Mouse (Mus musculus): ENCODE measurements at regions not wholly inside any gene's neighbourhood (a gene's known extent, or its start where the extent isn't known, plus 50 kb on each side); places are given as distances from the start of the nearest gene placed in this dataset.

- WGBS (ENCODE audit: insufficient replicate concordance) = 54% methylated on average over 2 of the region's 2 CpGs
- no peak for ATAC-seq (replicated peaks; ENCODE audit: insufficient number of reproducible peaks, low FRiP score, low TSS enrichment)
- H3K4me3 ChIP-seq (ENCODE audit: low read depth, low read length) = no peak overlapping the region
Measured at GRCm38 (mm10) chr2:80717979-80718378, 100.9 kb downstream of the Nup35 start.

GRCm38 (mm10) chr2:80724085-80724484, 107.0 kb downstream of the Nup35 start:
- Histone ChIP-seq H3K9ac (ENCODE audit: low read depth, low read length) (no peak overlapping the region), H3K4me1 (ENCODE audit: control insufficient read depth, insufficient read depth, low read length) (no peaks in the 10 kb centered on the region), H3K36me3 (ENCODE audit: control insufficient read depth, insufficient read depth, low read length) (no peaks in the 10 kb centered on the region), H3K27me3 (ENCODE audit: control insufficient read depth, insufficient read depth, low read length) (no peaks in the 10 kb centered on the region), H3K4me2 (no peak overlapping the region), H3K9me3 (replicated peaks; ENCODE audit: control insufficient read depth, low read length) (no peaks in the 10 kb centered on the region; the same call in 1 of the 2 replicates), H3K27ac (ENCODE audit: low read depth, low read length) (no peak overlapping the region), H3K4me3 (ENCODE audit: low read depth, low read length) (no peak overlapping the region)
- WGBS (ENCODE audit: insufficient replicate concordance) = 59% methylated on average over 5 of the region's 5 CpGs
- ATAC-seq (replicated peaks; ENCODE audit: insufficient number of reproducible peaks, low FRiP score, low TSS enrichment) = no peak

More at GRCm38 (mm10) chr2:80717979-80718378, 100.9 kb downstream of the Nup35 start:
- Histone ChIP-seq H3K4me2 (no peak overlapping the region), H3K9me3 (replicated peaks; ENCODE audit: control insufficient read depth, low read length) (no peaks in the 10 kb centered on the region), H3K4me1 (ENCODE audit: control insufficient read depth, insufficient read depth, low read length) (no peaks in the 10 kb centered on the region), H3K27ac (ENCODE audit: low read depth, low read length) (no peak overlapping the region), H3K27me3 (ENCODE audit: control insufficient read depth, insufficient read depth, low read length) (no peaks in the 10 kb centered on the region), H3K36me3 (ENCODE audit: control insufficient read depth, insufficient read depth, low read length) (no peaks in the 10 kb centered on the region), H3K9ac (ENCODE audit: low read depth, low read length) (no peak overlapping the region)

- no peak overlapping the region for H3K4me3 ChIP-seq (ENCODE audit: low read depth, low read length)
Measured at GRCm38 (mm10) chr2:80731324-80731723, 114.3 kb downstream of the Nup35 start.

DNA sequence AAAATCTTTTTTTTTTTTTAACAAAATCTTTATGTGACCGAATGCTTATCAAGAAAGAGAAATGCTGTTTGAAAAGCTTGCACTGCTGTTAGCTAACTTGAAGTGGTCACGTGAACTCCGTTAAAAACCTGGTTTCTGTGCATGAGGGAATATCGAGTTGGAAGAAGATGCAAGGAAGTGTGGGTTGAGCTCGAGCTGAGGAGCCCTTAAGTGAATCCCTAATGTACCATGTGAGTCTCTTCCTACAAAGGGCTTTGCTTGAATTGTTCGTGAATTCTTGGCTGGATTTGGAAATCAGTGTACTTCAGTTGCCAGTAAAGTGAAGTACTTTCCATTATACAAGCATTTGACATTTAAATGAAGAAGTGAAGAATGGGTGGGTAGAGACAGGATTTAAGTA, 129.7 kb downstream of the Nup35 start:
- no peak overlapping the region for H3K27ac ChIP-seq (ENCODE audit: low read depth, low read length)
- WGBS (ENCODE audit: insufficient replicate concordance) = 72% methylated on average over 6 of the region's 6 CpGs
- no peak overlapping the region for H3K9ac ChIP-seq (ENCODE audit: low read depth, low read length)
- no peak for ATAC-seq (replicated peaks; ENCODE audit: insufficient number of reproducible peaks, low FRiP score, low TSS enrichment)
- no peaks in the 10 kb centered on the region for H3K36me3 ChIP-seq (ENCODE audit: control insufficient read depth, insufficient read depth, low read length)
- H3K9me3 ChIP-seq (replicated peaks; ENCODE audit: control insufficient read depth, low read length) = no peaks in the 10 kb centered on the region
- no peaks in the 10 kb centered on the region for H3K27me3 ChIP-seq (ENCODE audit: control insufficient read depth, insufficient read depth, low read length)
- H3K4me1 ChIP-seq (ENCODE audit: control insufficient read depth, insufficient read depth, low read length) = no peaks in the 10 kb centered on the region
- no peak overlapping the region for H3K4me3 ChIP-seq (ENCODE audit: low read depth, low read length)
- no peak overlapping the region for H3K4me2 ChIP-seq

More at GRCm38 (mm10) chr2:80731324-80731723, 114.3 kb downstream of the Nup35 start:
- Histone ChIP-seq H3K4me1 (ENCODE audit: control insufficient read depth, insufficient read depth, low read length) (no peaks in the 10 kb centered on the region), H3K27ac (ENCODE audit: low read depth, low read length) (no peak overlapping the region), H3K4me2 (no peak overlapping the region), H3K9ac (ENCODE audit: low read depth, low read length) (no peak overlapping the region), H3K9me3 (replicated peaks; ENCODE audit: control insufficient read depth, low read length) (no peaks in the 10 kb centered on the region; the same call in 1 of the 2 replicates), H3K27me3 (ENCODE audit: control insufficient read depth, insufficient read depth, low read length) (no peaks in the 10 kb centered on the region), H3K36me3 (ENCODE audit: control insufficient read depth, insufficient read depth, low read length) (no peaks in the 10 kb centered on the region)
- 81% methylated on average over 3 of the region's 3 CpGs for WGBS (ENCODE audit: insufficient replicate concordance)
- ATAC-seq (replicated peaks; ENCODE audit: insufficient number of reproducible peaks, low FRiP score, low TSS enrichment) = no peak

DNA sequence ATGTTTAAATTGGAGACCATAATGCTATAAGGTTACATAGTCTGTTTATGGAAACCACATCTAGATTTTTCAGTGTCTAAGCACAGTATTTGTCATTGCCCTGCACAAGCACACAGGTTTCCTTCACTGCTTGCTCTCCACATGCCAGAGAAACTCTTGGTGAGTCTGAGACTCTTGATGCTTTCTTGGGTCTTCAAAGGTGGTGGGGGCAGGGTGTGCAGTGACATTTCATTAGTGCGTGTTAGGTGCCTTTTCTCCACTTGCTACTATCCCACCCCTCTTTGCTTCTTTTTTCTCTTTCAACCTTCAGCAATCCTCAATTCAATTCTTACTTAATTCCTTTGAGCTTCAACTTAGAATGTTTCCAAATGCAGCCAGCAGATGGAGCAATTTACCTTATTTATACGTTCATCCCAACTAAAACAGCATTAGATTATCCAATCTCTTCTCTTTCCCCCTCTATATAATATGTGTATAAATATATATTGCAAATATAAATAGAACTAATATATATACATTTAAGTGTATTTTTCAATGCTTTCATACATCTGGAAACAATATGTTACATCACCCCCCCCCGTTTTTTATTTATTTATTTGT, 145.1 kb downstream of the Nup35 start:
- WGBS (ENCODE audit: insufficient replicate concordance) = 39% methylated on average over 3 of the region's 3 CpGs
- H3K27me3 ChIP-seq (ENCODE audit: control insufficient read depth, insufficient read depth, low read length) = no peaks in the 10 kb centered on the region
- H3K9ac ChIP-seq (ENCODE audit: low read depth, low read length) = no peak overlapping the region
- H3K4me2 ChIP-seq = no peak overlapping the region
- H3K9me3 ChIP-seq (replicated peaks; ENCODE audit: control insufficient read depth, low read length) = no peaks in the 10 kb centered on the region
- ATAC-seq (replicated peaks; ENCODE audit: insufficient number of reproducible peaks, low FRiP score, low TSS enrichment) = no peak
- no peaks in the 10 kb centered on the region for H3K4me1 ChIP-seq (ENCODE audit: control insufficient read depth, insufficient read depth, low read length)
- H3K36me3 ChIP-seq (ENCODE audit: control insufficient read depth, insufficient read depth, low read length) = no peaks in the 10 kb centered on the region
- H3K27ac ChIP-seq (ENCODE audit: low read depth, low read length) = no peak overlapping the region
- H3K4me3 ChIP-seq (ENCODE audit: low read depth, low read length) = no peak overlapping the region

DNA sequence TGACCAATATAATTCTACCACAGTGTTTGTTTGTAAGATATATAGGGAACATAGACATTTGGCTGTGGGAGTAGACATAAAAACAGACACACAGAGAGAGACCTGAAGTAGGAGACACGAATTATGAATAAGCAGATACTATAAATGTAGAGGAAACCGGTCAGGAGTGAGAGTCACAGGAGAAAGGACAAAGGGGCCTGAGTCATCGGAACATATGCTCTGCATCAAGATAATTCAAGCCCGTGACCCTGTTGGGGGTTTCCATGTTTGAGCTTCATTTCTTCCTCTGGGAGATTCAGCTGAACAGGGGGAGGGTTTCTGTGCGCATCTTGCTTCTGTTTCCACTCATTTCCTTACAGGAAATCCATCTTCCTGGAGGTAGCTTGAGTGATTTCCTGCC, 154.1 kb downstream of the Nup35 start:
- no peak for ATAC-seq (replicated peaks; ENCODE audit: insufficient number of reproducible peaks, low FRiP score, low TSS enrichment)
- Histone ChIP-seq H3K9ac (ENCODE audit: low read depth, low read length) (no peak overlapping the region), H3K4me1 (ENCODE audit: control insufficient read depth, insufficient read depth, low read length) (no peaks in the 10 kb centered on the region), H3K36me3 (ENCODE audit: control insufficient read depth, insufficient read depth, low read length) (no peaks in the 10 kb centered on the region), H3K9me3 (replicated peaks; ENCODE audit: control insufficient read depth, low read length) (no peaks in the 10 kb centered on the region), H3K4me2 (no peak overlapping the region), H3K4me3 (ENCODE audit: low read depth, low read length) (no peak overlapping the region), H3K27ac (ENCODE audit: low read depth, low read length) (no peak overlapping the region), H3K27me3 (ENCODE audit: control insufficient read depth, insufficient read depth, low read length) (no peaks in the 10 kb centered on the region)
- WGBS (ENCODE audit: insufficient replicate concordance) = 55% methylated on average over 5 of the region's 5 CpGs

- 63% methylated on average over 3 of the region's 3 CpGs for WGBS (ENCODE audit: insufficient replicate concordance)
- no peak overlapping the region for H3K4me2 ChIP-seq
- no peaks in the 10 kb centered on the region for H3K9me3 ChIP-seq (replicated peaks; ENCODE audit: control insufficient read depth, low read length)
- no peak overlapping the region for H3K4me3 ChIP-seq (ENCODE audit: low read depth, low read length)
- H3K9ac ChIP-seq (ENCODE audit: low read depth, low read length) = no peak overlapping the region
- H3K27ac ChIP-seq (ENCODE audit: low read depth, low read length) = no peak overlapping the region
- H3K27me3 ChIP-seq (ENCODE audit: control insufficient read depth, insufficient read depth, low read length) = no peaks in the 10 kb centered on the region
- no peak for ATAC-seq (replicated peaks; ENCODE audit: insufficient number of reproducible peaks, low FRiP score, low TSS enrichment)
- no peaks in the 10 kb centered on the region for H3K4me1 ChIP-seq (ENCODE audit: control insufficient read depth, insufficient read depth, low read length)
- no peaks in the 10 kb centered on the region for H3K36me3 ChIP-seq (ENCODE audit: control insufficient read depth, insufficient read depth, low read length)
Measured at GRCm38 (mm10) chr2:80772455-80772854, 155.4 kb downstream of the Nup35 start.

GRCm38 (mm10) chr2:80786370-80786769, 169.3 kb downstream of the Nup35 start:
- 87% methylated on average over 4 of the region's 4 CpGs for WGBS (ENCODE audit: insufficient replicate concordance)
- no peak overlapping the region for H3K4me2 ChIP-seq
- no peak overlapping the region for H3K27ac ChIP-seq (ENCODE audit: low read depth, low read length)
- no peaks in the 10 kb centered on the region for H3K4me1 ChIP-seq (ENCODE audit: control insufficient read depth, insufficient read depth, low read length)
- no peaks in the 10 kb centered on the region for H3K36me3 ChIP-seq (ENCODE audit: control insufficient read depth, insufficient read depth, low read length)
- H3K27me3 ChIP-seq (ENCODE audit: control insufficient read depth, insufficient read depth, low read length) = no peaks in the 10 kb centered on the region
- H3K9ac ChIP-seq (ENCODE audit: low read depth, low read length) = no peak overlapping the region
- H3K9me3 ChIP-seq (replicated peaks; ENCODE audit: control insufficient read depth, low read length) = no peaks in the 10 kb centered on the region
- H3K4me3 ChIP-seq (ENCODE audit: low read depth, low read length) = no peak overlapping the region
- no peak for ATAC-seq (replicated peaks; ENCODE audit: insufficient number of reproducible peaks, low FRiP score, low TSS enrichment)

Data from heart, embryonic 11.5 days (tissue).